Mouse (Mus musculus) liver, adult 2 months (tissue): ENCODE measurements around the gene Mb21d2.

Experiments
- CTCF ChIP-seq: fragments of 200-500 bp; IDR thresholded peaks from 2 replicates; pipeline ENCODE4 v1.5.1; 2011; ENCODE audit warnings: low read depth, low read length, control low read depth
- POLR2A ChIP-seq: fragments of 200-500 bp; IDR thresholded peaks from 2 replicates; pipeline ENCODE4 v1.6.1; 2011; ENCODE audit warnings: low read length, control low read depth; ENCODE audit not compliant: insufficient read depth; ENCODE audit errors: extremely low read depth

DNA sequence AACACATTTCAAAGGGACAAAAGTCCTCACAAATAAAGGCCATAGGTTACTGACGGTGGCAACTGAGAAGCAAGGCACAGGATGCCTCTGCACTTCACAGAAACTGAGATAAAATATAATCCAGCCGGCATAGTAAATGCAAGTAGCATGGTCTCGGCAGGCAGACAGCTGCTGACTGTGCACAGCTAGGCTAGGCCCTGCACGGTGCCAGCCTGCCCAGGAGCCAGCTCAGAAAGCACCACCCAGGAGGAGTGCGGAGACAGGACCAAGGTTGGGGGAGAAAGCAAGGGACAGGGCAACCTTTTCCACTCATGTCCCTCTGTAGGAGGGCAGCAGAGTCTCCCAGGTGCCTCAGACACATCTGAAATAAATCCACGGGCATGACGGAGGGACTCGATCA is 44.0 kb downstream of the Mb21d2 start:
- TF ChIP-seq POLR2A (no peak), CTCF (no peak)
